Mouse (Mus musculus) bone marrow macrophage, adult 2 months (primary cell): Measurements from ENCODE around the gene Dusp3. TPM values are rescaled to one million over a fixed set of nuclear protein-coding genes. Genes with fewer than 3 reads are reported as not detected.

ENCODE experiments used
- H3K27ac ChIP-seq: 2 replicates; pipeline ENCODE4 v1.5.1; 2012; ENCODE audit warnings: low read depth, low read length; ENCODE audit not compliant: insufficient read depth
- H3K4me1 ChIP-seq: 2 replicates; pipeline ENCODE4 v1.6.1; 2012; ENCODE audit warnings: low read length; ENCODE audit not compliant: control insufficient read depth, insufficient read depth
- H3K4me3 ChIP-seq: 2 replicates; pipeline ENCODE4 v1.5.1; 2012; ENCODE audit warnings: mild to moderate bottlenecking, low read length, moderate library complexity; ENCODE audit not compliant: insufficient read depth
- CTCF ChIP-seq: IDR thresholded peaks from 2 replicates; pipeline ENCODE4 v1.5.1; 2012; ENCODE audit warnings: low read depth, mild to moderate bottlenecking, low read length, moderate library complexity
- POLR2A ChIP-seq: IDR thresholded peaks from 2 replicates; pipeline ENCODE4 v1.6.1; 2012; ENCODE audit warnings: mild to moderate bottlenecking, low read depth, low read length, borderline replicate concordance
- polyA plus RNA-seq: library from polyadenylated mRNA; stranded (reverse); fragments of >200 nt; gene quantifications from 2 replicates; pipeline ENCODE4 v1.2.4, GENCODE M21; 2012; ENCODE audit not compliant: missing spikeins, insufficient read depth, insufficient read length

The Dusp3 gene
- polyA plus RNA-seq, 1 experiment: 79.3 TPM

GRCm38 (mm10) chr11:101950021-101950420, 36.8 kb downstream of the Dusp3 start:
- Histone ChIP-seq H3K27ac (no peak overlapping the region), H3K4me1 (peaks cover 27% of the 10 kb centered on the region), H3K4me3 (no peak overlapping the region)
- TF ChIP-seq POLR2A (no peak), CTCF (no peak)

GRCm38 (mm10) chr11:101946525-101946924, 40.3 kb downstream of the Dusp3 start:
- Histone ChIP-seq H3K4me1 (no peaks in the 10 kb centered on the region), H3K4me3 (no peak overlapping the region), H3K27ac (no peak overlapping the region)
- TF ChIP-seq POLR2A: no peak
- 0 out of 2 replicates have a peak, but pooled peaks have one; percentile 17 for TF ChIP-seq CTCF

GRCm38 (mm10) chr11:101943055-101943454, 43.8 kb downstream of the Dusp3 start:
- Histone ChIP-seq H3K4me3 (no peak overlapping the region), H3K27ac (no peak overlapping the region), H3K4me1 (no peaks in the 10 kb centered on the region)
- TF ChIP-seq POLR2A (no peak), CTCF (no peak)

- no peak overlapping the region for H3K27ac ChIP-seq
- TF ChIP-seq POLR2A (no peak), CTCF (no peak)
- peak overlapping the region; percentile 24; the same call in 1 of the 2 replicates for H3K4me3 ChIP-seq
Measured at GRCm38 (mm10) chr11:101937108-101937507, 49.7 kb downstream of the Dusp3 start.

GRCm38 (mm10) chr11:101936421-101936820, 50.4 kb downstream of the Dusp3 start:
- TF ChIP-seq POLR2A (no peak), CTCF (no peak)
- H3K27ac ChIP-seq: no peak overlapping the region
- no peaks in the 10 kb centered on the region for H3K4me1 ChIP-seq
- no peak overlapping the region for H3K4me3 ChIP-seq

More at GRCm38 (mm10) chr11:101937108-101937507, 49.7 kb downstream of the Dusp3 start:
- no peaks in the 10 kb centered on the region for H3K4me1 ChIP-seq

- H3K4me3 ChIP-seq: no peak overlapping the region
- H3K4me1 ChIP-seq: no peaks in the 10 kb centered on the region
- H3K27ac ChIP-seq: no peak overlapping the region
- TF ChIP-seq POLR2A (no peak), CTCF (no peak)
Measured at GRCm38 (mm10) chr11:101935743-101936142, 51.1 kb downstream of the Dusp3 start.

- Histone ChIP-seq H3K4me3 (no peak overlapping the region), H3K27ac (no peak overlapping the region), H3K4me1 (no peaks in the 10 kb centered on the region)
- TF ChIP-seq POLR2A (no peak), CTCF (no peak)
Measured at GRCm38 (mm10) chr11:101931978-101932377, 54.8 kb downstream of the Dusp3 start.

- Histone ChIP-seq H3K27ac (no peak overlapping the region), H3K4me3 (no peak overlapping the region), H3K4me1 (no peaks in the 10 kb centered on the region)
- TF ChIP-seq POLR2A: no peak
- peak; percentile 56 for TF ChIP-seq CTCF
Measured at GRCm38 (mm10) chr11:101928030-101928762, 58.6 kb downstream of the Dusp3 start.

- Histone ChIP-seq H3K4me3 (no peak overlapping the region), H3K4me1 (no peaks in the 10 kb centered on the region), H3K27ac (no peak overlapping the region)
- TF ChIP-seq POLR2A (no peak), CTCF (no peak)
Measured at GRCm38 (mm10) chr11:101926951-101927589, 59.7 kb downstream of the Dusp3 start.

GRCm38 (mm10) chr11:101925636-101926035, 61.2 kb downstream of the Dusp3 start:
- Histone ChIP-seq H3K4me3 (no peak overlapping the region), H3K27ac (no peak overlapping the region), H3K4me1 (no peaks in the 10 kb centered on the region)
- no peak for TF ChIP-seq POLR2A

- Histone ChIP-seq H3K4me3 (no peak overlapping the region), H3K4me1 (no peaks in the 10 kb centered on the region), H3K27ac (no peak overlapping the region)
- no peak for TF ChIP-seq CTCF
- no peak for TF ChIP-seq POLR2A
Measured at GRCm38 (mm10) chr11:101924441-101924976, 62.3 kb downstream of the Dusp3 start.
